Mouse (Mus musculus) hindbrain, postnatal 0 days (tissue): Measurements from ENCODE around the gene Jam3. TPM values are rescaled to one million over a fixed set of nuclear protein-coding genes. Genes with fewer than 3 reads are reported as not detected.

Experiments
- ATAC-seq: fragments of 200-750 bp; cut with Nextera tagmentation; 2 replicates; pipeline ENCODE4 v1.8.0; 2017; ENCODE audit warnings: mild to moderate bottlenecking, moderate TSS enrichment, moderate library complexity
- DNase-seq: peaks from one replicate; pipeline ENCODE4 v3.0.0-alpha.2; 2015; ENCODE audit warnings: low spot score
- H3K27ac ChIP-seq: fragments of 300-500 bp; sonication (generic); 2 replicates; pipeline ENCODE4 v1.5.1; 2014; ENCODE audit warnings: mild to moderate bottlenecking
- H3K27me3 ChIP-seq: fragments of 300-500 bp; sonication (generic); 2 replicates; pipeline ENCODE4 v1.6.1; 2014; ENCODE audit warnings: low read length, mixed read lengths; ENCODE audit not compliant: insufficient read depth
- H3K36me3 ChIP-seq: fragments of 300-500 bp; sonication (generic); 2 replicates; pipeline ENCODE4 v1.6.1; 2014; ENCODE audit warnings: low read length, mixed read lengths; ENCODE audit not compliant: insufficient read depth
- H3K4me1 ChIP-seq: fragments of 300-500 bp; sonication (generic); 2 replicates; pipeline ENCODE4 v1.6.1; 2014; ENCODE audit warnings: antibody characterized with exemption, low read length, mixed read lengths; ENCODE audit not compliant: insufficient read depth
- H3K4me2 ChIP-seq: fragments of 300-500 bp; sonication (generic); 2 replicates; pipeline ENCODE4 v1.6.1; 2014; ENCODE audit warnings: low read depth, mild to moderate bottlenecking, low read length, moderate library complexity, mixed read lengths
- H3K4me3 ChIP-seq: fragments of 300-500 bp; sonication (generic); 2 replicates; pipeline ENCODE4 v1.5.1; 2014; ENCODE audit warnings: low read length
- H3K9ac ChIP-seq: fragments of 300-500 bp; sonication (generic); replicated peaks from 2 replicates; pipeline ENCODE4 v1.6.1; 2014; ENCODE audit warnings: mild to moderate bottlenecking, low read length, moderate library complexity, mixed read lengths
- H3K9me3 ChIP-seq: fragments of 300-500 bp; sonication (generic); 2 replicates; pipeline ENCODE4 v1.6.1; 2016; ENCODE audit warnings: low read length, mixed read lengths
- CTCF ChIP-seq: IDR thresholded peaks from 2 replicates; pipeline ENCODE4 v1.5.1; 2016; ENCODE audit warnings: antibody characterized with exemption, control low read depth, low read depth
- WGBS: fragments of 180-500 bp; shearing (Covaris S2); extraction: QIAGEN DNeasy Blood & Tissue Kit; methylation state at CpG from one replicate; pipeline ENCODE4 v1.1.7; 2014; 5-methylcytosine and 5-hydroxymethylcytosine counted together
- polyA plus RNA-seq: library from polyadenylated mRNA; unstranded; fragments of >200 nt; fragmentation: Nextera tagmentation; extraction: Ambion mirVana; gene quantifications from 2 replicates; pipeline ENCODE4 v1.2.1, GENCODE M21; 2015
- total RNA-seq: library from RNA; depleted of rRNA; stranded (reverse); fragments of >200 nt; gene quantifications from 2 replicates; pipeline ENCODE4 v1.2.3, GENCODE M21; 2014; rRNA removed

The Jam3 gene
- total and polyA plus RNA-seq, 2 experiments from 2014 or later: 28.9 to 37.6 TPM

- H3K27me3 ChIP-seq: no peaks in the 10 kb centered on the region
- H3K4me1 ChIP-seq: no peaks in the 10 kb centered on the region
- no peak for TF ChIP-seq CTCF
- H3K9me3 ChIP-seq: no peaks in the 10 kb centered on the region
- peaks cover 57% of the 10 kb centered on the region for H3K36me3 ChIP-seq
- 92% methylated on average over 4 of the region's 4 CpGs for WGBS
- no peak overlapping the region for H3K27ac ChIP-seq
- no peak overlapping the region for H3K4me2 ChIP-seq
- no peak overlapping the region for H3K4me3 ChIP-seq
- no peak overlapping the region for H3K9ac ChIP-seq
- DNase-seq: no peak
- no peak for ATAC-seq
Measured at GRCm38 (mm10) chr9:27070895-27071294, 84.3 kb downstream of the Jam3 start.

- H3K4me2 ChIP-seq: no peak overlapping the region
- 95% methylated on average over 5 of the region's 5 CpGs for WGBS
- H3K9me3 ChIP-seq: no peaks in the 10 kb centered on the region
- H3K27ac ChIP-seq: no peak overlapping the region
- H3K36me3 ChIP-seq: peaks cover 69% of the 10 kb centered on the region
- no peak for ATAC-seq
- no peak for DNase-seq
- H3K4me1 ChIP-seq: no peaks in the 10 kb centered on the region
- H3K27me3 ChIP-seq: no peaks in the 10 kb centered on the region
- no peak for TF ChIP-seq CTCF
- H3K9ac ChIP-seq: no peak overlapping the region
- no peak overlapping the region for H3K4me3 ChIP-seq
Measured at GRCm38 (mm10) chr9:27058341-27058740, 96.9 kb downstream of the Jam3 start.

GRCm38 (mm10) chr9:27049492-27049891 lies 105.7 kb downstream of the Jam3 start:
- DNase-seq: peak; percentile 20
- H3K36me3 ChIP-seq: peaks cover 50% of the 10 kb centered on the region
- no peak overlapping the region for H3K4me3 ChIP-seq
- WGBS: 88% methylated on average over 2 of the region's 2 CpGs
- H3K27me3 ChIP-seq: no peaks in the 10 kb centered on the region
- H3K4me2 ChIP-seq: no peak overlapping the region
- H3K27ac ChIP-seq: no peak overlapping the region
- H3K9ac ChIP-seq: no peak overlapping the region
- no peaks in the 10 kb centered on the region for H3K4me1 ChIP-seq
- no peaks in the 10 kb centered on the region for H3K9me3 ChIP-seq
- peak; percentile 46 for TF ChIP-seq CTCF
- ATAC-seq: no peak

Other genes starting within 250 kb of the Jam3 start
- gene Gm1110, start 232.3 kb downstream of the Jam3 start, total RNA-seq: 0.11 and 0.16 TPM in 2 replicates
- 0.61 and 0.81 TPM in 2 replicates for gene Gm1110, start 232.3 kb downstream of the Jam3 start, polyA plus RNA-seq
- 12.7 and 24.0 TPM in 2 replicates for gene Acad8, start 155.9 kb downstream of the Jam3 start, total RNA-seq
- gene Acad8, start 155.9 kb downstream of the Jam3 start, polyA plus RNA-seq: 29.4 and 32.5 TPM in 2 replicates
- 35.3 and 36.9 TPM in 2 replicates for gene Thyn1, start 155.7 kb downstream of the Jam3 start, total RNA-seq
- gene Thyn1, start 155.7 kb downstream of the Jam3 start, polyA plus RNA-seq: 147 and 148 TPM in 2 replicates
- gene Vps26b, start 125.4 kb downstream of the Jam3 start, total RNA-seq: 141 and 162 TPM in 2 replicates
- gene Vps26b, start 125.4 kb downstream of the Jam3 start, polyA plus RNA-seq: 69.2 and 74.3 TPM in 2 replicates
- 21.3 and 22.3 TPM in 2 replicates for gene Ncapd3, start 125.2 kb downstream of the Jam3 start, total RNA-seq
- 6.9 and 7.4 TPM in 2 replicates for gene Ncapd3, start 125.2 kb downstream of the Jam3 start, polyA plus RNA-seq
- gene Igsf9b, start 143.8 kb upstream of the Jam3 start, total RNA-seq: 86.5 and 89.9 TPM in 2 replicates
- 20.4 and 21.4 TPM in 2 replicates for gene Igsf9b, start 143.8 kb upstream of the Jam3 start, polyA plus RNA-seq
- not detected in 2 replicates for gene Spata19, start 241.4 kb upstream of the Jam3 start, total RNA-seq
- gene Spata19, start 241.4 kb upstream of the Jam3 start, polyA plus RNA-seq: 0.40 TPM in 1 of 2 replicates, not detected in the other